Mouse (Mus musculus) C2C12 (cell line): ENCODE measurements around the gene Tox4.

Experiments used
- CEBPB ChIP-seq: IDR thresholded peaks from one replicate; pipeline ENCODE4 v1.6.1; 2011; ENCODE audit warnings: low read depth, mild to moderate bottlenecking, control low read depth, moderate library complexity
- CTCF ChIP-seq: IDR thresholded peaks from one replicate; pipeline ENCODE4 v1.5.1; 2011; ENCODE audit not compliant: control insufficient read depth, insufficient read depth, insufficient read length
- FOSL1 ChIP-seq: IDR thresholded peaks from one replicate; pipeline ENCODE4 v1.8.0; 2011; ENCODE audit warnings: mild to moderate bottlenecking, low read length; ENCODE audit not compliant: poor library complexity, insufficient read depth, severe bottlenecking
- MAX ChIP-seq: IDR thresholded peaks from one replicate; pipeline ENCODE4 v1.6.1; 2011; ENCODE audit warnings: mild to moderate bottlenecking, control low read depth
- MYOG ChIP-seq: IDR thresholded peaks from one replicate; pipeline ENCODE4 v1.6.1; 2011; ENCODE audit not compliant: control insufficient read depth, insufficient read length; ENCODE audit errors: extremely low read depth
- USF1 ChIP-seq: IDR thresholded peaks from one replicate; pipeline ENCODE4 v1.6.1; 2011; ENCODE audit warnings: low read depth, mild to moderate bottlenecking, control low read depth, moderate library complexity

DNA sequence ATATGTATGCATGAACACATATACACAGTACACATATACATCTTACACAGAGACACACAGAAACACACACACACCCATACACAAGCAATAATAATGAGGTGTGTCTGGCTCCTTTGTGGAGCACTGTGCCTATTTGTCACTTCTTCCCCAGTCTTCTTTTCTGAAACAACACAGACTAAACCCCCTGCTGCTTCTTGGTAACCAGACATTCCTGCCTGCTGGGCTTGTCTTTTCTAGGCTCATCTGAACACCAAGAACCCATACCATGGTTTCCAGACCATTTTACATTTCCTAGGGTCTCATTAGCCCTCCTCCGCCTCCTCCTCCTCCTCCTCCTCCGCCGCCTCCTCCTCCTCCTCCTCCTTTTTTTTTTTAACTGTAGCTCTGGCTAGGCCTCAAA lies 53.2 kb downstream of the Tox4 start:
- TF ChIP-seq CTCF, result no peak
- no peak for TF ChIP-seq MAX
- TF ChIP-seq FOSL1, result no peak
- no peak for TF ChIP-seq CEBPB
- TF ChIP-seq MYOG, result no peak
- TF ChIP-seq USF1, result no peak
